Mouse (Mus musculus): ENCODE results near the gene Pacrg. TPM values are rescaled to one million over a fixed set of nuclear protein-coding genes. Genes with fewer than 3 reads are reported as not detected.

The Pacrg gene
- total RNA-seq, 2 experiments from 2014 or later = 19.6 to 21.9 TPM

DNA sequence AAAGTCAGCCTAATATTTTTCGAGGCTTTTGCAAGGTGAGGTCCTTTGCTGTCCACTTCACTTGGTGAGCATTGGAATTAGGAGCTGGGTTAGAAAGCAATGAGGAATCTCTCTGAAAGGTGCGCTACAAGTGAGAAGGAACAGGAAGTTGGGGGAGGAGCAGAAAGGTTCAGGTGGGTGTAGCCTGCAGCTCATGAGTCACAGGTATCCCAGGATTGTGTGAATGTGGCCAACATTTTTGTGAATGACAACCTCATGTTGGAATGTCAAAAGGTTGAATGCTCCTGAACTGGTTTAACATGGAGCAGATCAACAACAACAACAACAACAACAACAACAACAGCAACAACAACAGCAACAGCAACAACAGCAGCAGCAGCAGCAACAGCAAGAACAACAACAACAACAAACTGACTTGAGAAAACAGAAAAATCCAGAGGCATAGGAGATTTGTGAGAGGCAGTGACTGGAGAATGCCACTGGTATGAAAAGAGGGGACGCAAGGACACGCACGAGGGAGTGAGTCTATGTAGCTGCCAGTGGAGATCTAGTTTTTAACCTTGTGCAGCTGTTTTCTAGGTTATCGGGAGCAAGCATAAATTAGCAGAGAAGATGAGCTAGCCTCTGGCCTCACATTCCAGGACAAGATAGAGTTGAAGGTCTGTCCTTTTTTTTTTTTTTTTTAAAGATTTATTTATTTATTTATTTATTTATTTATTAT, 341.0 kb downstream of the Pacrg start:
- no peak for DNase-seq (ENCODE audit: low spot score in 2 of 2)

GRCm38 (mm10) chr17:10497781-10498420, 342.2 kb downstream of the Pacrg start:
- no peak for DNase-seq (ENCODE audit: low spot score in 2 of 2)

DNA sequence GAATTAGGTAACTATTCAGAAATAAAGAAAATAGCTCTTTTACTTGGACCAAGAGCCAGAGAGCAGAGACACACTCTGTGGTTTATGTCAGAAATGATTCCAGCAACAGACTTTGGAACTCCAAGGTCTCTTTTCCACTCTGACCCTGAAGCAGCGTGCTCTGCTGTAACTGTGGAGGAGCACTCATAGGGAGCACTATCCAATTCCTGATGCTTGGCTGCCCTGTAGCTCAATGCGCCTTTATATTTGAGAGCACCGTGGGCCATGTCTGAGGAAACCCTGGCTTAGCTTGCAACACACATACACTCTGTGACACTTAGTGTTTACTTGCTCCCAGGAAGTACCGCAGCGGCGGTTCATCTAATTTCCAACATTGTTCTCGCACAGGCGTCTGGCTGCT, 344.0 kb downstream of the Pacrg start:
- no peak for DNase-seq (ENCODE audit: low spot score in 2 of 2)

DNA sequence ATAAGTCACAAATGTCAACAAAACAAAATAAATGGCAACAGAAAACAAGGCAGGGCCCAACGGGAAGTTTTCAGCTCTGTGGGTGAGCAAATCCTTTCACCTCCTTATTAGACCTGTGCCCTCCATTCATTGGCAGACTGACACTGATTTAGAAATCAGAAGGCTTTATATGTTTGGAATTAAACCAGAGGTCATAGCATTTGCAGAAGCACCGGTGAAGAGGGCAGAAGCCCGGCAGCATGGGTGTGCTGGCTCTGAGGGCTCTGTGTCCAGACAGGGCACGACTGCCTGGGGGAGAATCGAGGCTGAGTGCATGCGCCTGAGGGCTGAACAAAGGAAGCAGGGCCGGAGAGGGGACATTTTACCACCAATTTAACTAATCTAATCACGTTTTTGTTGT, 344.5 kb downstream of the Pacrg start:
- no peak for DNase-seq (ENCODE audit: low spot score in 2 of 2)

DNA sequence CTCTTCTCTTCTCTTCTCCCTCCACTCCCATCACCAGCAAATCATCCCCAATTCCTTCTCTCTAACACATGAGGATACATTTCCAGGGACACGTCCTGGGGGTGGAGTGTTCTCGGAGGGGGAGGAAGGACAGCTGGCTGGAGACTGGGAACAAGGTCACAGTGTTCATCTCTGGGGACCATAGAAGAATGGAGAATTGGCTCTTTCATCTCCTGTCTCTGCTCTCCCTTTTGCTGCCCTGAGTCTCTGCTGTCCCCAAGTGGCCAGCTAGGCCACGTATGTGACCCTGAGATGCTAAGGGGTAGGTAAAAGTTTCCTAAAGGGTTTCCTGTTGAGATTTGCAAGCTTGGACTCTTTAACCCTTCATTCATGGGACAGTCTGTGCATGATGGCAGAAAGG, 347.0 kb downstream of the Pacrg start:
- DNase-seq (ENCODE audit: low spot score in 2 of 2) = peak in 1 of 2 experiments; percentile 29

DNA sequence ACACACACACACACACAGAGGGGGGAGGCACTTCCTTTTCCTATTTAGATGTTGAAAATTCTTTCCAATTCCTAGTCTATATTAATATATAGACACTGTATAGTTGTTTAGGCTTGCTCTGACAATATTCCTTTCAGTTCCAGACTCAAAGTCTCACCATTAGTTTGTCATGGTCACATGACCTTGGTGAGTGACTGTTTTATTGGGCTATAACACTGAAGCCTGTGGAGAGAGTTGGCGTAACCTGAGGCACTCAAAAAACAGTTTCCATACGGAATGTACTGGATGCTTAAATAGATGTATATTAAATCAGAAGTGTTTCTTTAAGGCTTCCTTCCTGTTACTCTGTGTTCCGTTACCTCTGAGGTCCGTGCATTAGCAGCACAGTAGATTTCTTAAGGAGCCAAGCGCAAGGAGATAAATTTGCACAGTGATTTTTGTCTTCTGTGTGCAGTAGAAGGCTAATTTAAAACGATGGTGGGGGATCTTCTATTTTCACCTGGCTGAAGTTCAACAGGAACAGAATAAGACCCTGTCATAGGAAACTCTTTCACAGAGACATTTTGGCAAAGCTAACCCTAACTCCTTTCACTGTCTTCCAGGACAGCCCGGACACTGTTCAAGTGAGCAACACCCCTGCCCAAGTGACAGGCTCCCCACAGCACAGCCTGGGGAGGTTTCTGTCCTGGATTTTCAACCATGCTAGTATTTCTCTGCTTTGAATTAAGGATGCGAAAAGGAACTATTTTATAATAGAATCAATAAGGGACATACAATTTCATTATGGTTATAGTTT, 349.5 kb downstream of the Pacrg start:
- no peak for DNase-seq (ENCODE audit: low spot score in 2 of 2)

- DNase-seq (ENCODE audit: low spot score in 2 of 2) = no peak
These were observed 351.2 kb downstream of the Pacrg start for GRCm38 (mm10) chr17:10488873-10489272.

- DNase-seq (ENCODE audit: low spot score in 2 of 2) = no peak
These were observed 356.1 kb downstream of the Pacrg start for GRCm38 (mm10) chr17:10483945-10484546.

GRCm38 (mm10) chr17:10481081-10481480, 359.0 kb downstream of the Pacrg start:
- DNase-seq (ENCODE audit: low spot score in 2 of 2) = no peak

GRCm38 (mm10) chr17:10479020-10479707, 360.9 kb downstream of the Pacrg start:
- DNase-seq (ENCODE audit: low spot score in 2 of 2) = no peak

DNA sequence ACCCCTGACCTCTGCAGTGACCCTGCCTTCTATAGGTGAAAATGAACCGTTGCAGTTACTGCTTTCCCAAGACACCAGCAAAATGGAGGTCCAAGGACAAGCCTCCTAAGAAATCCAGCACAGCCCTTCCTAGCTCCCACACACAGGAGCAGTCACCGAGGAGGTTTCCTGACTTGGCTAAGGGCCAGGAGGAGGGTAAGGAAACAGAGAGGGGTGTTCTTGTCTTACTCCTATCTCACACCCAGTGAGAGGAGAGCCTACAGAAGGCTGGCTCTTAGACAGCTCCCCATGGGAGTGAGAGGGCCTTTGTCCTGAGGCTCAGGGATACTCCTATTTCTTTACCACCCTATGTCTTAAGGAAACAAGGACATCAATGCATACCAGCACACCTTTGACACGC, 361.7 kb downstream of the Pacrg start:
- no peak for DNase-seq (ENCODE audit: low spot score in 2 of 2)

GRCm38 (mm10) chr17:10476807-10477206, 363.3 kb downstream of the Pacrg start:
- DNase-seq (ENCODE audit: low spot score in 2 of 2) = no peak

GRCm38 (mm10) chr17:10474972-10475371, 365.1 kb downstream of the Pacrg start:
- no peak for DNase-seq (ENCODE audit: low spot score in 2 of 2)

- no peak for DNase-seq (ENCODE audit: low spot score in 2 of 2)
These were observed 366.2 kb downstream of the Pacrg start for GRCm38 (mm10) chr17:10473826-10474384.

DNA sequence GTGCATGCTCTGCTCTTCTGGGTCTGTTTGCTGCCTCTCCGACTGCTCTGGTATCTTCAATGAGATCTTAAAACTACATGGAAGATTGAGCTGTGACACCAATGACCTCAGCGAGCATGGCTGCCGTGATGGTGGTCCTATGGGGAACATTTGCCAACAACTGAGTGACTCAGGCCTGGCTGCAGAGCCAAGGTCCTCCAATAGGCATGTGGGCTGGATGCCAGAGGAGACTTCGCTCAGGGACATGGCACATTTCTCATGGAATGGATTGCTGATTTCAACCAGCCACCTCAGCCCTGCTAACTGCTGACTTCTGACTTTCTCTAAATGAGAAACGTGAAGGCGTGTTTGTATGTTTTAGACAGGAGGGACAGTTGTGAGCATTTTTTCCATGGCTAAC, 366.9 kb downstream of the Pacrg start:
- DNase-seq (ENCODE audit: low spot score in 2 of 2) = no peak

GRCm38 (mm10) chr17:10469874-10470568, 370.1 kb downstream of the Pacrg start:
- DNase-seq (ENCODE audit: low spot score in 2 of 2) = no peak

DNA sequence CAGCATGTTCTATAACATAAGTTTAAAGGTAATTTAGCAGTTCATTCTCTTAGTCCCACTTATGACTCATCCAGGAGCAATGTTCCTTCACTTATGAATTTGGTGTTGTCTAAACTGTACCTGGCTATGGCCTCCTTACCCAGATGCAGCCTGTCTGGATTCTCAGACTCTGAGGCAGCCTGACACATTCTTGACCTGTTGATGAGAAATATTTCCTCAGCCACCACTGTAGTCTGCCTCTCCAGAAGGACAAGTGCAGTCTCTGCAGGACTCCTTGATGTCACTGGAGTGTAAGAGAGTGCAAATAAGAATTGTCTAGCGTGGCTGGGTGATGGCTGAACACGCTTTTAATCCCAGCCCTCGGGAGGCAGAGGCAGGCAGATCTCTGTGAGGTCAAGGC, 373.0 kb downstream of the Pacrg start:
- no peak for DNase-seq (ENCODE audit: low spot score in 2 of 2)

GRCm38 (mm10) chr17:10465467-10465866, 374.6 kb downstream of the Pacrg start:
- DNase-seq (ENCODE audit: low spot score in 2 of 2) = no peak

GRCm38 (mm10) chr17:10464700-10465099, 375.4 kb downstream of the Pacrg start:
- DNase-seq (ENCODE audit: low spot score in 2 of 2) = no peak

DNA sequence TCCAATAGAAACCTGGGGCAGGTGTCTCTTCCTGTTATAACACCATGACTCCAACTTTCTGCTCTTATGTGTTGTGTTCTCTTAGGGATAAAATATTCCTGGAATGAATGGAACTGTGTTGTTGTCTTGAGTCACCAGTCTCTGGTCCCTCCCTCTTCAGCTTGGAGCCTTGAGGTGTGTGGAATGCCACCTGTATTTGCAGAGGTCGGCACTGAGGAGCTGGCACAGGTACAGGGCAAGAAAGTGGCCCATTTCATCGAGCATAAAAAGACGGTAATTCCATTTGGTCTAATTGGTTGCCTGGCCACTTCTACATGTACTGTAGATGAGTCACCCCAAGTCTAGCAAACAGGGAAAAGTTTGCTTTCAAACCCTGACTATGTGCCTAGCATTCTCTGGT, 376.5 kb downstream of the Pacrg start:
- DNase-seq (ENCODE audit: low spot score in 2 of 2) = no peak
